Mouse (Mus musculus) kidney, adult 2 months (tissue): ENCODE measurements around the gene Tll2.

ENCODE experiments used
- CTCF ChIP-seq: fragments of 200-500 bp; conservative IDR thresholded peaks from 2 replicates; pipeline ENCODE4 v1.5.1; 2011; ENCODE audit warnings: low read depth, mild to moderate bottlenecking, control low read depth, low read length, moderate library complexity, mixed read lengths; ENCODE audit not compliant: insufficient read depth, insufficient read length
- POLR2A ChIP-seq: fragments of 200-500 bp; IDR thresholded peaks from one replicate; pipeline ENCODE4 v1.6.1; 2011; ENCODE audit warnings: low read depth, low read length, control low read depth

- TF ChIP-seq CTCF (no peak), POLR2A (no peak)
These were observed 83.6 kb downstream of the Tll2 start for GRCm38 (mm10) chr19:41123009-41123408.
